ENCODE assay signal across 7 mouse cellular contexts in genomic region chr11:101657528-101657885, GRCm38 (mm10). TPM values are rescaled to one million over a fixed set of nuclear protein-coding genes. Genes with fewer than 3 reads are reported as not detected.
A peak's percentile ranks its signal among the peaks of the same experiment; 100 is the strongest.
DNase-seq lines count a peak whose midpoint lies in the region; ATAC-seq and TF ChIP-seq lines count a peak whose summit lies in the region.

No protein-coding gene starts in this region.

- DNase-seq in lung, postnatal 36 days = no peak
- DNase-seq in forebrain, embryonic 11.5 days (ENCODE audit: low spot score) = peak; percentile 55
- DNase-seq in MN1 (ENCODE audit: low spot score) = no peak

- 0 out of 2 replicates have a peak, but pooled peaks cover 10% of the 10 kb centered on the region for H3K4me1 ChIP-seq in lung, embryonic 15.5 days
- H3K4me1 ChIP-seq in forebrain, embryonic 11.5 days (replicated peaks; ENCODE audit: control insufficient read depth, insufficient read depth, low read length) = no peaks in the 10 kb centered on the region
- H3K4me1 ChIP-seq in intestine, postnatal 0 days (replicated peaks; ENCODE audit: control insufficient read depth, insufficient read depth, low read length) = no peaks in the 10 kb centered on the region; the same call in 1 of the 2 replicates
- no peaks in the 10 kb centered on the region for H3K4me1 ChIP-seq in neural tube, embryonic 15.5 days

- H3K4me2 ChIP-seq in lung, embryonic 15.5 days = peak overlapping the region; percentile 47
- peak overlapping the region; percentile 46; the same call in 1 of the 2 replicates for H3K4me2 ChIP-seq in forebrain, embryonic 11.5 days (ENCODE audit: low read depth, low read length, severe bottlenecking)
- H3K4me2 ChIP-seq in intestine, postnatal 0 days (replicated peaks; ENCODE audit: low read depth) = peak overlapping the region; percentile 54
- peak overlapping the region; percentile 57 for H3K4me2 ChIP-seq in neural tube, embryonic 15.5 days

- 0 out of 2 replicates have a peak, but pooled peaks cover 3% of the 10 kb centered on the region for H3K27me3 ChIP-seq in lung, embryonic 15.5 days
- H3K27me3 ChIP-seq in forebrain, embryonic 11.5 days (ENCODE audit: control insufficient read depth, insufficient read depth, low read length) = no peaks in the 10 kb centered on the region
- no peaks in the 10 kb centered on the region for H3K27me3 ChIP-seq in intestine, postnatal 0 days (replicated peaks; ENCODE audit: control insufficient read depth, insufficient read depth, low read length)
- no peaks in the 10 kb centered on the region for H3K27me3 ChIP-seq in neural tube, embryonic 15.5 days (replicated peaks)

- WGBS in lung, embryonic 15.5 days = 6% methylated on average over 3 of the region's 3 CpGs
- under 1% methylated on average over 3 of the region's 3 CpGs for WGBS in forebrain, embryonic 11.5 days
- 6% methylated on average over 3 of the region's 3 CpGs for WGBS in intestine, postnatal 0 days
- WGBS in neural tube, embryonic 15.5 days = 2% methylated on average over 3 of the region's 3 CpGs

- peak; percentile 29; the same call in 1 of the 2 replicates for ATAC-seq in lung, embryonic 15.5 days (ENCODE audit: borderline replicate concordance, extremely low read depth, low FRiP score, low TSS enrichment)
- no peak for ATAC-seq in forebrain, embryonic 11.5 days (replicated peaks; ENCODE audit: low FRiP score)
- peak; percentile 14 for ATAC-seq in intestine, postnatal 0 days
- ATAC-seq in neural tube, embryonic 15.5 days (ENCODE audit: low FRiP score) = peak; percentile 46; the same call in 1 of the 2 replicates
- ATAC-seq in megakaryocyte-erythroid progenitor cell, adult 5-6 weeks (replicated peaks; ENCODE audit: low FRiP score, low TSS enrichment, poor library complexity, severe bottlenecking) = no peak

- peak overlapping the region; percentile 93 for H3K27ac ChIP-seq in lung, embryonic 15.5 days
- H3K27ac ChIP-seq in forebrain, embryonic 11.5 days (ENCODE audit: low read depth, low read length) = peak overlapping the region; percentile 94
- peak overlapping the region; percentile 89; the same call in 1 of the 2 replicates for H3K27ac ChIP-seq in intestine, postnatal 0 days (ENCODE audit: low read depth, low read length)
- H3K27ac ChIP-seq in neural tube, embryonic 15.5 days (replicated peaks) = peak overlapping the region; percentile 98

- H3K36me3 ChIP-seq in lung, embryonic 15.5 days = no peaks in the 10 kb centered on the region
- H3K36me3 ChIP-seq in forebrain, embryonic 11.5 days (ENCODE audit: control insufficient read depth, insufficient read depth, low read length) = no peaks in the 10 kb centered on the region
- H3K36me3 ChIP-seq in intestine, postnatal 0 days (ENCODE audit: control insufficient read depth, insufficient read depth) = no peaks in the 10 kb centered on the region
- no peaks in the 10 kb centered on the region for H3K36me3 ChIP-seq in neural tube, embryonic 15.5 days

- peak overlapping the region; percentile 19 for H3K4me3 ChIP-seq in lung, embryonic 15.5 days
- peak overlapping the region; percentile 10; the same call in 1 of the 2 replicates for H3K4me3 ChIP-seq in forebrain, embryonic 11.5 days (ENCODE audit: low read depth, low read length)
- 0 out of 2 replicates have a peak overlapping the region, but pooled peaks have one; percentile 16 for H3K4me3 ChIP-seq in intestine, postnatal 0 days (ENCODE audit: low read depth, low read length)
- peak overlapping the region; percentile 34 for H3K4me3 ChIP-seq in neural tube, embryonic 15.5 days (replicated peaks)

- no peaks in the 10 kb centered on the region for H3K9me3 ChIP-seq in lung, embryonic 15.5 days
- no peaks in the 10 kb centered on the region for H3K9me3 ChIP-seq in forebrain, embryonic 11.5 days (ENCODE audit: control insufficient read depth, low read length)
- no peaks in the 10 kb centered on the region for H3K9me3 ChIP-seq in intestine, postnatal 0 days (ENCODE audit: control insufficient read depth)
- H3K9me3 ChIP-seq in neural tube, embryonic 15.5 days (replicated peaks) = no peaks in the 10 kb centered on the region

- H3K9ac ChIP-seq in lung, embryonic 15.5 days = peak overlapping the region; percentile 60
- H3K9ac ChIP-seq in forebrain, embryonic 11.5 days (ENCODE audit: low read length) = peak overlapping the region; percentile 67; the same call in 1 of the 2 replicates
- H3K9ac ChIP-seq in intestine, postnatal 0 days (ENCODE audit: low read depth, low read length) = peak overlapping the region; percentile 79; the same call in 1 of the 2 replicates
- peak overlapping the region; percentile 67; the same call in 1 of the 2 replicates for H3K9ac ChIP-seq in neural tube, embryonic 15.5 days (replicated peaks)

- TF ChIP-seq CTCF in intestine, postnatal 0 days (IDR thresholded peaks at IDR 0.05; ENCODE audit: low read depth) = no peak

RNA-seq across cellular contexts. Expression of gene Arl4d, which starts 7.8 kb away (rescaled TPM):
- polyA plus RNA-seq in lung, embryonic 15.5 days (2015; fragmentation: Nextera tagmentation; extraction: Ambion mirVana) = 4.4 and 4.9 TPM in 2 replicates
- 8.0 and 10.6 TPM in 2 replicates for polyA plus RNA-seq in forebrain, embryonic 11.5 days (2014; fragmentation: Nextera tagmentation; extraction: Ambion mirVana)
- polyA plus RNA-seq in intestine, postnatal 0 days (2015; fragmentation: Nextera tagmentation; extraction: Ambion mirVana) = 6.3 and 7.8 TPM in 2 replicates
- 8.1 and 9.1 TPM in 2 replicates for polyA plus RNA-seq in neural tube, embryonic 15.5 days (2015; fragmentation: Nextera tagmentation; extraction: Ambion mirVana)
- 0.22 TPM in 1 of 2 replicates, not detected in the other for total RNA-seq in megakaryocyte-erythroid progenitor cell, adult 5-6 weeks (2014; fragmentation: Nextera tagmentation)
- 5.8 TPM in 1 of 2 replicates, not detected in the other for total RNA-seq in megakaryocyte-erythroid progenitor cell, adult 5-6 weeks (2017)

RNA-seq across cellular contexts. Expression of gene Rdm1, which starts 30.5 kb away (rescaled TPM):
- polyA plus RNA-seq in lung, embryonic 15.5 days (2015; fragmentation: Nextera tagmentation; extraction: Ambion mirVana) = 46.5 and 49.8 TPM in 2 replicates
- 45.6 and 50.7 TPM in 2 replicates for polyA plus RNA-seq in forebrain, embryonic 11.5 days (2014; fragmentation: Nextera tagmentation; extraction: Ambion mirVana)
- 13.3 and 15.3 TPM in 2 replicates for polyA plus RNA-seq in intestine, postnatal 0 days (2015; fragmentation: Nextera tagmentation; extraction: Ambion mirVana)
- 14.1 and 19.8 TPM in 2 replicates for polyA plus RNA-seq in neural tube, embryonic 15.5 days (2015; fragmentation: Nextera tagmentation; extraction: Ambion mirVana)
- 13.0 and 21.8 TPM in 2 replicates for total RNA-seq in megakaryocyte-erythroid progenitor cell, adult 5-6 weeks (2014; fragmentation: Nextera tagmentation)
- total RNA-seq in megakaryocyte-erythroid progenitor cell, adult 5-6 weeks (2017) = 2.0 and 5.3 TPM in 2 replicates

RNA-seq across cellular contexts. Expression of gene Gm11634, which starts 58.5 kb away (rescaled TPM):
- not detected in 2 replicates for polyA plus RNA-seq in lung, embryonic 15.5 days (2015; fragmentation: Nextera tagmentation; extraction: Ambion mirVana)
- polyA plus RNA-seq in forebrain, embryonic 11.5 days (2014; fragmentation: Nextera tagmentation; extraction: Ambion mirVana) = 0.44 TPM in 1 of 2 replicates, not detected in the other
- polyA plus RNA-seq in intestine, postnatal 0 days (2015; fragmentation: Nextera tagmentation; extraction: Ambion mirVana) = 0.27 and 0.37 TPM in 2 replicates
- polyA plus RNA-seq in neural tube, embryonic 15.5 days (2015; fragmentation: Nextera tagmentation; extraction: Ambion mirVana) = not detected in 2 replicates
- not detected in 2 replicates for total RNA-seq in megakaryocyte-erythroid progenitor cell, adult 5-6 weeks (2014; fragmentation: Nextera tagmentation)
- total RNA-seq in megakaryocyte-erythroid progenitor cell, adult 5-6 weeks (2017) = not detected in 2 replicates

Comparison
In these comparisons a context has a peak if more than half of its experiments do, and no peak if none do; other contexts are left out.
1. ATAC-seq: peak in lung, embryonic 15.5 days (single experiment), intestine, postnatal 0 days (single experiment) and neural tube, embryonic 15.5 days (single experiment); none in forebrain, embryonic 11.5 days (single experiment) and megakaryocyte-erythroid progenitor cell, adult 5-6 weeks (single experiment).
2. Peak in every context shown above with its lines, with median percentiles within 50 percentile points of each other: H3K27ac ChIP-seq, H3K4me2 ChIP-seq, H3K4me3 ChIP-seq and H3K9ac ChIP-seq.